Mouse (Mus musculus) heart, adult 8-10 months (tissue): Measurements from ENCODE around the gene Kdelc2. TPM values are rescaled to one million over a fixed set of nuclear protein-coding genes. Genes with fewer than 3 reads are reported as not detected.

Experiments
- DNase-seq: peaks from one replicate; pipeline ENCODE4 v3.0.0; 2022; ENCODE audit warnings: low spot score
- microRNA-seq: library from miRNA; unstranded; fragments of <30 nt; microRNA quantifications from one replicate; pipeline ENCODE4 v1.2.0, GENCODE M21; 2022
- total RNA-seq, 4 experiments: library from RNA; stranded (reverse); gene quantifications; 2 replicates each; pipeline ENCODE4 v1.2.4; 2022

Kdelc2 gene
- total RNA-seq, 4 experiments from 2014 or later, result 6.5 to 8.1 (median 7.3) TPM

DNA sequence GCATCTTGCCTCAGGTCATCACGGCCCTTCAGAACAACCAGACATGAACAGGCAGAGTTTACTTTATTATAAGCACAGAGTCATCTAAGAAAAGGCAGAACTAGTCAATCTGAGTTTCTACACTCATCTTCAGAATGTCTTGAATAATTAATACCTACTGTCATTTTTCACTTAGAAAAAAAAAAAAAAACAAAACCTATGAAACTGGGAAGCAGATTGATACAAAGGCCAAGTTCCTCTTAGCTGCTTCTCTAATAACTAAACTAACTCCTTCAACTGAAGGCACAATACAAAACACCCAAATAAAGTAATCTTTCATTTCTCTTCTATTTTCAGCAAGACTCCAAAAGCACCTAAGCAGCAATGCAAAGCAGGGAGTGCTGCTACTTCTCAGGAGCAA, 66.8 kb downstream of the Kdelc2 start:
- no peak for DNase-seq

Small RNAs within 50 kb of the gene (microRNA-seq; reads per million reads assigned to microRNA genes)
- not detected for gene Mir130c

Other genes starting within 250 kb of the Kdelc2 start
- 10 to 100 TPM in 1 of 4 experiments, 1 to 10 TPM in 3; 9.5 to 10.5 (median 9.7) TPM for gene Ddx10, start 136.0 kb upstream of the Kdelc2 start, total RNA-seq
- under 1 TPM; 0.13 to 0.56 (median 0.24) TPM for gene Exph5, start 82.4 kb upstream of the Kdelc2 start, total RNA-seq
- under 1 TPM in 2 of 4 experiments, not detected in 2; 0.24 to 0.25 TPM for gene 4930550C14Rik, start 18.3 kb downstream of the Kdelc2 start, total RNA-seq
- 10 to 100 TPM in 3 of 4 experiments, 1 to 10 TPM in 1; 9.6 to 12.9 (median 10.8) TPM for gene Atm, start 152.7 kb downstream of the Kdelc2 start, total RNA-seq
- gene Npat, start 153.0 kb downstream of the Kdelc2 start, total RNA-seq, result 1 to 10 TPM; 5.3 to 7.7 (median 6.9) TPM
- gene Acat1, start 226.4 kb downstream of the Kdelc2 start, total RNA-seq, result 100 to 1,000 TPM; 313 to 403 (median 351) TPM